Comparison of ENCODE assay signal across 8 mouse cellular contexts in the genomic region with DNA sequence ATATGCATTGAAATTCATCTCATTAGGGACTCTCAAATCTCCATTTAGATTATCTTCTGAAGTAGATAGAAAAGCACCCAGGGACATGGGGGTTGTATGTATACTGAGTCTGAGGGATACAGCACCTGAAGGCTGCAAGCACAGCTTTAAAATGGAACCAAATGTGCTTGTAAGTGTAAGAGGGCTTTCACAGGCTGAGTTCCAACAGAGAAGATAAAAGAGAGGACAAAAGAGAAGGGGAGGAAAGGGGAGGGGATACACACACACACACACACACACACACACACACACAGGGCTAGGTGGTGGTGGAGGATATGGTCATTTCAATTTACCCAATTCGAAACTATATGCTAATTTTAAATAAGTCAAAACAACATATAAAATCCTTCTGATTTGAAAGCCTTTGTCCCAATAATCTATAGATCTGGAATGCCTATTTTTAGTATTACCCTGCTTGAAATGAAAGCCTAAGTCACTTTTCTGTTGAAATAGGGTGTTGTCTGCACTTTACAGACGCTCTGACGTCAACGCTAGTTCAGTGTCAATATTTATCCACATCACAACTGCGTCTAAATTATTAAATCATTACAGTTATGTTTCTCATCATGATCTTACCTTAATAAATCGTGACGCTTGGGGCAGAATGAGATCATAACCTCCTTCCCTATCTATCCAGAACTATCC.
A peak's percentile ranks its signal among the peaks of the same experiment; 100 is the strongest.
DNase-seq lines count a peak whose midpoint lies in the region; ATAC-seq lines count a peak whose summit lies in the region.
"Had no signal": no experiment of that assay in that cellular context is flagged by ENCODE, and none has a peak within 500 bp of the region (broad histone marks: within the 10 kb centered on the region; RNA-seq: fewer than 3 reads in every experiment).

No protein-coding gene starts in this region.

- H3K36me3 ChIP-seq in megakaryocyte, embryonic 14.5 days (replicated peaks; ENCODE audit: low read length), result no peaks in the 10 kb centered on the region
- no peaks in the 10 kb centered on the region for H3K36me3 ChIP-seq in forebrain, embryonic 16.5 days (ENCODE audit: control insufficient read depth, insufficient read depth)
- no peaks in the 10 kb centered on the region for H3K36me3 ChIP-seq in liver, embryonic 12.5 days
- no peaks in the 10 kb centered on the region for H3K36me3 ChIP-seq in stomach, embryonic 16.5 days (ENCODE audit: control insufficient read depth, insufficient read depth, low read length)

- H3K4me2 ChIP-seq in forebrain, embryonic 16.5 days (ENCODE audit: low read length), result peak overlapping the region; percentile 47
- H3K4me2 ChIP-seq in liver, embryonic 12.5 days, result peak overlapping the region; percentile 71
- H3K4me2 ChIP-seq in stomach, embryonic 16.5 days (ENCODE audit: low read depth, low read length), result peak overlapping the region; percentile 13; the same call in 1 of the 2 replicates

- H3K9me3 ChIP-seq in megakaryocyte, embryonic 14.5 days, result no peaks in the 10 kb centered on the region
- H3K9me3 ChIP-seq in forebrain, embryonic 16.5 days (ENCODE audit: control insufficient read depth, low read length), result no peaks in the 10 kb centered on the region
- no peaks in the 10 kb centered on the region for H3K9me3 ChIP-seq in liver, embryonic 12.5 days (replicated peaks)
- H3K9me3 ChIP-seq in stomach, embryonic 16.5 days (replicated peaks; ENCODE audit: control insufficient read depth, low read length), result no peaks in the 10 kb centered on the region

- peak overlapping the region; percentile 80 for H3K27ac ChIP-seq in forebrain, embryonic 16.5 days (ENCODE audit: low read length)
- peak overlapping the region; percentile 91 for H3K27ac ChIP-seq in liver, embryonic 12.5 days
- H3K27ac ChIP-seq in stomach, embryonic 16.5 days (ENCODE audit: low read length), result no peak overlapping the region; the same call in 1 of the 2 replicates

- no peak for ATAC-seq in megakaryocyte, adult 5-6 weeks (ENCODE audit: poor library complexity, severe bottlenecking)
- peak; percentile 46 for ATAC-seq in forebrain, embryonic 16.5 days
- peak; percentile 65 for ATAC-seq in liver, embryonic 12.5 days
- ATAC-seq in stomach, embryonic 16.5 days (ENCODE audit: insufficient read depth, low FRiP score), result peak; percentile 74; the same call in 1 of the 2 replicates
- ATAC-seq: activated CD4-positive, CD25-positive, alpha-beta regulatory T cell, adult 4 months had no signal

- peaks cover 40% of the 10 kb centered on the region for H3K4me1 ChIP-seq in megakaryocyte, embryonic 14.5 days
- H3K4me1 ChIP-seq in forebrain, embryonic 16.5 days (replicated peaks; ENCODE audit: control insufficient read depth, insufficient read depth, low read length), result peaks cover 19% of the 10 kb centered on the region
- H3K4me1 ChIP-seq in liver, embryonic 12.5 days, result peaks cover 25% of the 10 kb centered on the region
- H3K4me1 ChIP-seq in stomach, embryonic 16.5 days (ENCODE audit: control insufficient read depth, insufficient read depth, low read length), result peaks cover 6% of the 10 kb centered on the region; the same call in 1 of the 2 replicates

- H3K4me3 ChIP-seq in megakaryocyte, embryonic 14.5 days (replicated peaks), result peak overlapping the region; percentile 76
- H3K4me3 ChIP-seq in forebrain, embryonic 16.5 days (replicated peaks; ENCODE audit: low read length), result peak overlapping the region; percentile 27
- peak overlapping the region; percentile 30 for H3K4me3 ChIP-seq in liver, embryonic 12.5 days
- H3K4me3 ChIP-seq in stomach, embryonic 16.5 days (replicated peaks; ENCODE audit: low read length), result no peak overlapping the region; the same call in 1 of the 2 replicates

- H3K27me3 ChIP-seq in megakaryocyte, embryonic 14.5 days (replicated peaks), result no peaks in the 10 kb centered on the region
- H3K27me3 ChIP-seq in forebrain, embryonic 16.5 days (replicated peaks; ENCODE audit: control insufficient read depth, insufficient read depth, low read length), result no peaks in the 10 kb centered on the region
- H3K27me3 ChIP-seq in liver, embryonic 12.5 days (replicated peaks), result no peaks in the 10 kb centered on the region
- H3K27me3 ChIP-seq in stomach, embryonic 16.5 days (ENCODE audit: control insufficient read depth, insufficient read depth, low read length), result no peaks in the 10 kb centered on the region

- DNase-seq in left cerebral cortex, adult 8-10 months (ENCODE audit: low spot score in 2 of 2), result no peak
- no peak for DNase-seq in natural killer cell, adult 2 months (ENCODE audit: low spot score in 2 of 2)

- H3K9ac ChIP-seq in forebrain, embryonic 16.5 days (replicated peaks; ENCODE audit: low read depth, low read length), result peak overlapping the region; percentile 20
- H3K9ac ChIP-seq in liver, embryonic 12.5 days, result peak overlapping the region; percentile 35; the same call in 1 of the 2 replicates
- H3K9ac ChIP-seq in stomach, embryonic 16.5 days (ENCODE audit: low read length), result no peak overlapping the region

- 4% methylated on average over 7 of the region's 7 CpGs for WGBS in forebrain, embryonic 16.5 days
- WGBS in liver, embryonic 12.5 days (ENCODE audit: insufficient replicate concordance), result 3% methylated on average over 7 of the region's 7 CpGs
- WGBS in stomach, embryonic 16.5 days, result 7% methylated on average over 7 of the region's 7 CpGs

Comparison
In these comparisons a context has a peak if more than half of its experiments do, and no peak if none do; other contexts are left out.
1. H3K4me2 ChIP-seq: peak in every context shown above with its lines; median percentile 71 in liver, embryonic 12.5 days; 47 in forebrain, embryonic 16.5 days; 13 in stomach, embryonic 16.5 days.